Mouse (Mus musculus) brain, embryonic 14.5 days (tissue): ENCODE data around the gene Gria2.

Experiments used
- CTCF ChIP-seq: fragments of 200-500 bp; IDR thresholded peaks from 2 replicates; pipeline ENCODE4 v1.5.1; 2012; ENCODE audit warnings: inconsistent platforms, mild to moderate bottlenecking, moderate library complexity, borderline replicate concordance; ENCODE audit not compliant: insufficient read depth, insufficient read length; ENCODE audit errors: extremely low read depth
- POLR2A ChIP-seq: fragments of 200-500 bp; IDR thresholded peaks from 2 replicates; pipeline ENCODE4 v1.6.1; 2012; ENCODE audit warnings: mild to moderate bottlenecking, inconsistent platforms, borderline replicate concordance; ENCODE audit not compliant: poor library complexity, insufficient read depth, insufficient read length, severe bottlenecking; ENCODE audit errors: extremely low read depth

GRCm38 (mm10) chr3:80776628-80777027 lies 26.0 kb downstream of the Gria2 start:
- no peak for TF ChIP-seq CTCF
- TF ChIP-seq POLR2A: no peak
